Mouse (Mus musculus): Measurements from ENCODE around the gene Rassf1.

The Rassf1 gene

GRCm38 (mm10) chr9:107540420-107540819, 10.9 kb upstream of the Rassf1 start:
- no peak for DNase-seq (ENCODE audit: low spot score in 2 of 2)

- DNase-seq (ENCODE audit: low spot score in 2 of 2), result no peak
These were observed 10.3 kb upstream of the Rassf1 start for GRCm38 (mm10) chr9:107541005-107541404.

GRCm38 (mm10) chr9:107541474-107542351, 9.6 kb upstream of the Rassf1 start, which contains the start of the genes Cyb561d2 and Nprl2:
TSS of gene Cyb561d2 (minus strand) at chr9:107542193.
TSS of gene Nprl2 (plus strand) at chr9:107542226.
- peak; percentile 90 to 94 for DNase-seq (ENCODE audit: low spot score in 2 of 2)

- no peak for DNase-seq (ENCODE audit: low spot score in 2 of 2)
These were observed 9.0 kb upstream of the Rassf1 start for GRCm38 (mm10) chr9:107542352-107542686.

- no peak for DNase-seq (ENCODE audit: low spot score in 2 of 2)
These were observed 8.6 kb upstream of the Rassf1 start for GRCm38 (mm10) chr9:107542721-107543120.

DNA sequence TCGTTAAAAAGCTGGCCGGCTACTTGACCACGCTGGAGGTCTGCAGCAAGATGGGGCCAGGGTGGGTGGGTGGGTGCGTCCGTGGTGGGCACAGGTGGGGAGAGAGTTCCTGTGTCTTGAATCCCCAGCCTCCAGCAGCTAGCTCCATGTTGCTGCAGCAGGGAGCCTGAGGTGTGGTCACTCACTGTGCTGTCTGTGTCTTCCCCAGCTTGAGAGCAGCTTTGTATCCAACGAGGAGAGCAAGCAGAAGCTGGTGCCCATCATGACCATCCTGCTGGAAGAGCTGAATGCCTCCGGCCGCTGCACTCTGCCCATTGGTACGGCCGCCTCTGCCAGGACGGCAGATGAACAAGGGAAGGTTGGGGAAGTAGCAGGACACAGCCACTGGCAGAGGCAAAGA, 8.1 kb upstream of the Rassf1 start:
- no peak for DNase-seq (ENCODE audit: low spot score in 2 of 2)

- DNase-seq (ENCODE audit: low spot score in 2 of 2), result no peak
These were observed 7.1 kb upstream of the Rassf1 start for GRCm38 (mm10) chr9:107544196-107544700.

DNA sequence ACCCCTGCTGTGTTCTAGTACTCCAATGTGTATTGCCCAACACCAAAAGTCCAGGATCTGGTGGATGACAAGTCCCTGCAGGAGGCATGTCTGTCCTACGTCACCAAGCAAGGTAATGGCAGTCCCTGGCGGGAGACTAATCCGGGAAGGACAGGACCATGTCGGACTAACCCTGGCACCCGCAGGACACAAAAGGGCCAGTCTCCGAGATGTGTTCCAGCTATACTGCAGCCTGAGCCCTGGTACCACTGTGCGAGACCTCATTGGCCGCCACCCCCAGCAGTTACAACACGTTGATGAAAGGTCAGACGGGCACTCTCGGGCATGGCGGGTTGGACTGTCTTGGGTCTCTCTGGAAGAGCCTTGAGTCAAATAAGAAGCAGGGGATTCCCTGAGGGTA, 6.6 kb upstream of the Rassf1 start:
- no peak for DNase-seq (ENCODE audit: low spot score in 2 of 2)

DNA sequence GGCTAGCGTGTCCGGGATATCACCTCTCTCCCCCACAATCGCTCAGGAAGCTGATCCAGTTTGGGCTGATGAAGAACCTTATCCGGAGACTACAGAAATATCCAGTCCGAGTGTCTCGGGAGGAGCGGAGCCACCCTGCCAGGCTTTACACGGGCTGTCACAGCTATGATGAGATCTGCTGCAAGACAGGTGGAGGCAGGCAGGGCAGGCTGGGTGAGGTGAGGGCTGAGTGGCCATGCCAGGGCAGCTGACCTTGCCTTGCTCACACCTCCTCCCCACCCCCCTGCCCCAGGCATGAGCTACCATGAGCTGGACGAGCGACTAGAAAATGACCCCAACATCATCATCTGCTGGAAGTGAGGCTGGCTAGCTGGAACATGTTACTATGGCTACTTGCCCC, 6.2 kb upstream of the Rassf1 start:
- no peak for DNase-seq (ENCODE audit: low spot score in 2 of 2)

GRCm38 (mm10) chr9:107545602-107546001, 5.8 kb upstream of the Rassf1 start:
- peak in 1 of 2 experiments; percentile 78 for DNase-seq (ENCODE audit: low spot score in 2 of 2)

GRCm38 (mm10) chr9:107547026-107547425, 4.3 kb upstream of the Rassf1 start, which contains the start of gene Zmynd10:
TSS of gene Zmynd10 (plus strand) at chr9:107547298.
- DNase-seq (ENCODE audit: low spot score in 2 of 2), result peak; percentile 81 to 91

GRCm38 (mm10) chr9:107547957-107548356, 3.4 kb upstream of the Rassf1 start:
- DNase-seq (ENCODE audit: low spot score in 2 of 2), result no peak

GRCm38 (mm10) chr9:107548820-107549219, 2.5 kb upstream of the Rassf1 start:
- DNase-seq (ENCODE audit: low spot score in 2 of 2), result no peak

GRCm38 (mm10) chr9:107549297-107550074, 1.9 kb upstream of the Rassf1 start:
- DNase-seq (ENCODE audit: low spot score in 2 of 2), result no peak

DNA sequence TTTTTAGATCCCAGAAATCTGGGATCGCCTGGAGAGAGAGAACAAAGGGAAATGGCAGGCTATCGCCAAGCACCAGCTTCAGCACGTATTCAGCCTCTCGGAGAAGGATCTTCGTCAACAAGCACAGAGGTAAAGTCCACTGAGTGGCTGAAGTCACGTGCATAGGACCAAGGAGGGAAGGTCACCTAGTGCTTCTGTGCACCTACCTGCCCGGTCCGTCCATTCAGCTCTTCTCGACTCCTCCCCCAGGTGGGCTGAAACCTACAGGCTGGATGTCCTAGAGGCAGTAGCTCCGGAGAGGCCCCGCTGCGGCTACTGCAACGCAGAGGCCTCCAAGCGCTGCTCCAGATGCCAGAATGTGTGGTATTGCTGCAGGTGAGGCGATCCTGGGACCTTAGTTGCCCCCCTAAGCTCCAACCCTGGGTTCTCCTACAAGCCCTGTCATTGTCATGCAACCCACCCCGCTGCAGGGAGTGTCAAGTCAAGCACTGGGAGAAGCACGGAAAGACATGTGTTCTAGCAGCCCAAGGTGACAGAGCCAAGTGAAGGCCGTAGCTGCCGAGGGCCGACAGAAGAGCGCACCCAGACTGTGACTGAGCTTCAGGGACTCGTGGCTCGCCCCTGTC, 751 bp upstream of the Rassf1 start:
- DNase-seq (ENCODE audit: low spot score in 2 of 2), result no peak

DNA sequence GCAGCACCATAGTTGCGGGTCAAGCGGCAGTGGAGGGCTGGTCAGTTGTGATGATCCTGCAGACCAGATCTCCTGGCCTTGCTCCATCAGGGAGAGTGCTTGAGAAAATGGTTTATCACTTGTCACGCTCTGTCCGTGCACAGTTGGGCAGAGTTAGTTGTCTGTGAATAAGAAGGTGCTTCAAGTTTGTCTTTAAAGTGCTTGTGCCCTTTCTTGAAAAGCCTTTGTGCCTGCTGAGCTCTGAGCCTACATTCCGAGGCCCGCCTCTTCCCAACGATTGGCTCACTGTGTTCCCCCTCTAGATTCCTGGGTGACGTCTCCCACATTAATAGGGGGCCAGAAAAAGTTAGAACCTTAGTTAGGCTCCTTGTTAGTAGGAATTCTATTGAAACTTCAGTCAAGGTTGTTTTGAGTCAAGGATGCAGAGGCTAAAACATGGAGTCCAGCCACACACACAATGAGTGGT, 568 bp downstream of the Rassf1 start:
- no peak for DNase-seq (ENCODE audit: low spot score in 2 of 2)

DNA sequence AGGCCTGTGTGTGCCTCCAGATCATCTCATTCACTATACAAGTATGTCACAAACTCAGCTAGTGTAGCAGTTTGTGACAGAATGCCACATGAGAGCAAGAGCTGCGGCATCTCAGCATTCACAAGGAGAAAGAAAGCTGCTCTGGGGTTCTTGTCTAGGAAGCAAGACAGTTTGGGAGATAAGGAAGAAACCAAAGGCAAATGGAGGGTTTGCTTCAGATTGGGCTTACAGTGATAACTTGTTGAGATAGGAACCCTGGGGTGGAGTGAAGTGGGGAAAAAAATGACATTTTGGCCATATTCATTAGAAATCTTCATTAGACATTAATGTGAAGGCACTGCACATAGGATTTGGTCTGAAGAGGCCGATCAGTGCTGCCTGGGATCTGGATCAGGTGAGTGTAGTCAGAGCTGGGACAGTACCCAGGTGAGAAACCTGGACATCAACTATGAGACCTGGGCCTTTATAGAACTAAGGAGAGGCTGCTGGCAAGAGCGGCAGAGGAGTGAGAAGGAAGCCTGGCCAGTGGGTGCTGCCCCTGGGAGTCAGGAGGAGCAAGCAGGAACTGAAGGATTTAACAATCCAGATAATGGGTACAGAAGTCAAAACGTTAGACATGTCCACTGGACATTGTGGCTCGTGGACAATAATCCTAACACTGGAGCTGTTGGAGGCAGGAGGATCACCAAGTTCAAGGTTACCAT, 1.5 kb downstream of the Rassf1 start:
- no peak for DNase-seq (ENCODE audit: low spot score in 2 of 2)

DNA sequence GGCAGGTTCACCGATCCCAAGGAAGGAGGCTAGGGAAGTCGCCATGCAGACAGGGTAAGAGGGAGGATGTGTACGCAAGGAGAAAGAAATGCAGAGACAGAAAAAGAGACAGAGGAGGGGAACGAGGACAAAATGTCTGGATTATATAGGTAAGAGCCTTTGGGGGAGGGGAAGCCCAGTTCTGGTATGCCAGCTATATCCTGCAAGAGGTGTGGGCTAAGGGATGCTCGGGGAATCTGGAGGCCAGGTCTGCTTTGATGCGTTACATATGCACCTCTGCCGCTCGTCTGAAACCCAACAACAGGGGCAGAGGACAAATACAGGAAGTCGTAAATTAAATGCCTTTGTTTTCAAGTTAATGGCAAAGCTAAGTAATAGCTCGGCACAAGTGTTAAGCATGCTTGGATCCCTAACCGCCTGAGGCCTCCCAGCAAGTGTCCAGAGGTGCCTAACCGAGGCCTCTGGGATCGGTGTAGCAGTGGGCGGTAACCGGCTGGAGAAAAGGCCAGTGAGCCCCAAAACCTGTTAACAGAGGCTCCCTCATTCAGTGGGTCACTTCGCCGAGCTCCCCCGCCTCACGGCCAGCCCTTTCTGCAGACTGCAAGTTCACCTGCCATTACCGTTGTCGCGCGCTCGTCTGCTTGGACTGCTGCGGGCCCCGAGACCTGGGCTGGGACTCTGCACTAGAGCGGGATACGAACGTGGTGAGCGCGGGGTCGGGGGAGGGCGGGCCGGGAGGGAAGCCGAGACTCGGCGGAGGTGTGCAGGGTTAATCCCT, 2.4 kb downstream of the Rassf1 start:
- no peak for DNase-seq (ENCODE audit: low spot score in 2 of 2)

- DNase-seq (ENCODE audit: low spot score in 2 of 2), result peak; percentile 93 to 94
These were observed 3.0 kb downstream of the Rassf1 start for GRCm38 (mm10) chr9:107554319-107554825.

GRCm38 (mm10) chr9:107555031-107555457, 3.7 kb downstream of the Rassf1 start:
- DNase-seq (ENCODE audit: low spot score in 2 of 2), result peak; percentile 65 to 76

Data from urinary bladder, postnatal 4 days (tissue).